In the genomic region with DNA sequence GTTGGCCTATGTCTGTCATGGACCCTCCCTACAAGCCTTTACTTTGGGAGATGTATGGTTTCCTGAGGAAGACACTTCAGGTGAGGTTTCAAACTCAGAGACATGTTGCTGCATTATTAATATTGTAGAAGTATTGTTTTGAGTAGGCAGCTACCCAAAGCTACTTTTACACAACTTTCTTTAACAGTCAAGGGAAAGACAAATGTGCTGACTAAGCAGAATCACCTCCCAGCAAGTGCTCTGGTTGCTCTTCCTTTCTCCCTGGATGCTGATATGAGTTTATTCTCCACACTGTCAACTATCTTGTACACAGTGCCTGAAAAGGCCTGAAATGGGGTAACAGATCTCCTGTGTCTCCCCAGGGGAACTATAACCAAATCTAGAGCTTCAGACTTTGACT, we compare ENCODE assay signal across 3 mouse cellular contexts.
TF ChIP-seq lines count a peak whose summit lies in the region.

No protein-coding gene starts in this region.

TF ChIP-seq in CH12.LX, 34 proteins besides CTCF, POLR2A, EP300 and RAD21:
- no peak for TF ChIP-seq ZC3H11A (IDR thresholded peaks at IDR 0.05; ENCODE audit: low read depth, low read length)
- peak; percentile 91 for TF ChIP-seq MAFK (IDR thresholded peaks at IDR 0.05; ENCODE audit: insufficient replicate concordance, low read length)

TF ChIP-seq in ES-E14, 5 proteins besides CTCF, POLR2A, EP300 and RAD21:
- TF ChIP-seq CHD2 (IDR thresholded peaks at IDR 0.05; ENCODE audit: low read depth, low read length) (no peak), MAFK (IDR thresholded peaks at IDR 0.05; ENCODE audit: insufficient read depth, low read depth, low read length) (peak; percentile 96)

TF ChIP-seq in MEL, 35 proteins besides CTCF, POLR2A, EP300 and RAD21:
- TF ChIP-seq KAT2A (conservative IDR thresholded peaks at IDR 0.05; ENCODE audit: low read depth, low read length) (no peak), MAFK (IDR thresholded peaks at IDR 0.05; ENCODE audit: borderline replicate concordance, low read depth, low read length) (peak; percentile 86)
